Mouse (Mus musculus): Measurements from ENCODE around the gene Cfap73. TPM values are rescaled to one million over a fixed set of nuclear protein-coding genes. Genes with fewer than 3 reads are reported as not detected.

Gene Cfap73
- polyA plus RNA-seq, 1 experiment from 2014 or later, result 0.10 TPM

DNA sequence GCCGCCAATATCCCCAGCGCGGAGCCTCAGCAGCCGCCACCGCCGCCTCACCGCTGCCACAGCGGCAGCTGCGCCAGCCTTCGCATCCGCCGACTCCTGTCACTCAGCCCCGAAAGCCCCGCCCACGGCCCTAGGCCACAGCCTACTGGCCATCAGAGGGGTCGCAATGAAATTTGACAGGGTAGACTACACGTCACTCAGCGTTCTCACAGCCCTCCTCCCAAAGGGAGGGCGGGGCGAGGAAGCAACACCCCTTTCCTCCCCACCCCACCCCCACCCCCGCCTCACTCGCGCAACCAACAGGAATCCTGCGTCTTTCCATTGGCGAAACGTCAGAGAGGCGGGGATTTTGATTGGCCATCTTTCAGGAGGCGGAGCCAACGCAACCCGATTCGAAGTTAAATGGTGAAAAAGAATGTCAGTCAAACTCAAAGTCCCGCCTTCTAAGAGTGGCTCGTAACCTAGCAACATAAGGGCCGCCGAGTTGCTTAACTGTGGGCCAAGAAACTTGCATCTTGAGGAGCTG lies 45.4 kb downstream of the Cfap73 start, which contains the start of the genes Tpcn1 and Iqcd:
Tpcn1 (minus strand) TSS at position 105 of the 526 bp plus-strand sequence.
Iqcd (plus strand) TSS at position 448 of the 526 bp plus-strand sequence.
- POLR2A ChIA-PET, result interaction anchor here (0.8 to 2.9 kb wide), 11 partner anchors 9 to 55 kb away, joined by 3 to 13 read pairs (median 7); no protein-coding TSS in a partner anchor
- no peak for TF ChIP-seq CTCF (IDR thresholded peaks at IDR 0.05)
- CTCF ChIA-PET, result interaction anchor here (0.8 to 9.2 kb wide), 4 partner anchors 13 to 461 kb away, joined by 3 to 54 read pairs (median 22); no protein-coding TSS in a partner anchor
- H3K27me3 ChIP-seq, result no peaks in the 10 kb centered on the region
- ATAC-seq (peak; percentile 93), DNase-seq (ENCODE audit: low read depth, low spot score) (peak; percentile 99)
- in situ Hi-C loops (cut with MboI; ENCODE audit: low pct_unique_long_range_greater_than_20kb), result loop anchor here (5.0 kb wide), 1 partner anchor 71 kb away; no protein-coding TSS in a partner anchor

DNA sequence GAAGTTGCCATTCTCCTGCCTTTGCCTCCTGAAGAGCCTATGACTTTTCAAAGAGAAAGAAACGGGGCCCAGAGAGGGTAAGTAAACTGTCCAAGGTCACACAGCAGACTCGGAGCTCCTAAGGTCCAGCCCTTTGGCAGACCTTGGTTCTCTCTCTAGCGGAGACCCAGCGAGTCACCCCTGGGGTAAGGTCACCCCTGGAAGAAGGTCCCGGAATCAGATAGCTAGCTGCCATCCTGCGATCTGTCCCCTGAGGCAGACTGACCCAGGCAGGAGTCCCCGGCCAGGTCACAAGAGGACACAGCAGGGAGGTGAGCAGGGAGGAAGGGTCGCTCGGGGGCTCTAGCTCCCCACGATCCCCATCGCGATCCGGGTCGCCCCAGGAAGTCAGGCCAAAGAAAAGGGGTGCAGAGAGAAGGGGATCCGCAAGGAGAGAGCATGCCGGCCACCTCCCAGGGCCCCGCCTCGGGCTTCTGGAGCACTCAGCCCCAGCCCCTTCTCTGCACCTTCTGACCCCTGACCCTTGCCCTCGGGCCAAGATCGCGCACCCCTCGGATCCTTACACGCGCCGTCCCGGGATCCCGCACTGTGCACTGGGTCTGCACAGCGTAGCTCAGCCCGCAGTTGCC lies 46.0 kb downstream of the Cfap73 start:
- CTCF ChIA-PET, result interaction anchor here (0.8 to 9.2 kb wide), 5 partner anchors 17 to 460 kb away, joined by 3 to 54 read pairs (median 5); no protein-coding TSS in a partner anchor
- no peaks in the 10 kb centered on the region for H3K27me3 ChIP-seq
- in situ Hi-C loops (cut with MboI; ENCODE audit: low pct_unique_long_range_greater_than_20kb), result loop anchor here (5.0 kb wide), 1 partner anchor 71 kb away; no protein-coding TSS in a partner anchor
- POLR2A ChIA-PET, result interaction anchor here (0.7 to 2.9 kb wide), 13 partner anchors 9 to 77 kb away, joined by 3 to 13 read pairs (median 5); partner anchors contain the start of gene Slc8b1
- no peak for TF ChIP-seq CTCF (IDR thresholded peaks at IDR 0.05)
- DNase-seq (ENCODE audit: low read depth, low spot score) (no peak), ATAC-seq (no peak)

DNA sequence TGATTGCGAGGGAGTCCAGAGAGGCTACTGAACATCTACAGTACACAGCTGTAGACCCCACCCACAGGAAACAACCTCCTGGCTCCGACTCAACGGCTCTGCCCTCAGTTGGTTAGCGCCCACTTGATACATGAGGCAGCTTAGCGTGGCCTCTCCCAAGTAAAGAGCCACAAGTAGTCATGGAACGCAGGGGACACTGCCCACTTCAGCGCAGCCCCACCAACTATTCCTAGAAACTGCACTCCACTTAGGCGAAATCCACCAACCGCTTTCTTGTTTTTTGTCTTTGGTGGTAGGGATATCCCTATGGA lies 46.5 kb downstream of the Cfap73 start:
- in situ Hi-C loops (cut with MboI; ENCODE audit: low pct_unique_long_range_greater_than_20kb), result loop anchor here (5.0 kb wide), 1 partner anchor 70 kb away; no protein-coding TSS in a partner anchor
- no peak for ATAC-seq
- no peaks in the 10 kb centered on the region for H3K27me3 ChIP-seq
- no peak for DNase-seq (ENCODE audit: low read depth, low spot score)
- CTCF ChIA-PET, result interaction anchor here (1.1 to 1.9 kb wide), 3 partner anchors 18 to 24 kb away, joined by 3 to 11 read pairs (median 5); no protein-coding TSS in a partner anchor
- POLR2A ChIA-PET, result interaction anchor here (0.7 to 2.9 kb wide), 12 partner anchors 8 to 77 kb away, joined by 3 to 13 read pairs (median 6); partner anchors contain the start of gene Slc8b1
- no peak for TF ChIP-seq CTCF (IDR thresholded peaks at IDR 0.05)

DNA sequence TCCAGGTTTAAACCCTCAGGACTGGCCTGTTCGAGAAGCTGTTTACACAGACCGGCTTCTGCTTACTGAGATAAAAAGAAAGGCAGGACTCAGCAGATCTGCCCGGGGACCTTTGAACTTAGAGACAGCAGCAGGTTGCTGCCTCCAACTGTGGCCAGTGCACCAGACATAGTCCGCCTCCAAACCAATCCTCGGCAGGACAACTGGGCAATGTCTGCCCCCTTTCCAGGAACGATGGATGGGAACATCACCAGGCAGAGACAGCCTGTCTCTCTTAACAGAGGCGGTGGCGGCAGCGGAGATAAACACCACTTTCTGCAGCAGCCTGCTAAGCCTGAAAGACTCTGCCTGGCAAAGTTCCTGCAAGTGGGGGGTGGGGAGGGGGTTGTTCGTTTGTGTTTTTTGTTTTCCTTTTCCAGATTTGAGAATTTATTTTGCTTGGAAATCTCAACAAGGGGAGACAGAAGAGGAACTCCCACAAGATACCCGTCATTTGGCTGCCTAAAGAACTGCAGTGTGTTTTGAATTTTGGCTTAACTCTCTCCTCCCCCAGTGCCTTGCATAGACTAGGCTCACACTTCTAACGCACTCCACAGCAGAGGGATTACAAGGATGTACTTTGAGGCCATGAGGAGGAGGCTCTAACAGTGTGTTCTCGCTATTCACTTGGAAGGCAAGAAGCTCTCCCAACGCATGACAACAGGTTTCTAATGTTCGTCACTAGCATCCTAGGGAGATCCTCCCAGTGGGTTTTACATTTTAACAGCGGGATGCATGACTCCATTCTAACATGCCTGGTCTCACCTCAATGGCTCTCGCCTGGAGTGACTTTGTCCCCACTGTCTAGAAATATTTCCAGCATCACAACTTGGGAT lies 47.1 kb downstream of the Cfap73 start:
- no peak for TF ChIP-seq CTCF (IDR thresholded peaks at IDR 0.05)
- DNase-seq (ENCODE audit: low read depth, low spot score), result no peak
- ChIA-PET POLR2A (interaction anchor here (1.1 to 2.9 kb wide), 9 partner anchors 8 to 50 kb away, joined by 4 to 13 read pairs (median 8); no protein-coding TSS in a partner anchor), CTCF (interaction anchor here (1.1 to 1.9 kb wide), 3 partner anchors 18 to 23 kb away, joined by 3 to 11 read pairs (median 5); no protein-coding TSS in a partner anchor)
- no peaks in the 10 kb centered on the region for H3K27me3 ChIP-seq
- in situ Hi-C loops (cut with MboI; ENCODE audit: low pct_unique_long_range_greater_than_20kb), result loop anchor here (5.0 kb wide), 1 partner anchor 70 kb away; no protein-coding TSS in a partner anchor
- ATAC-seq, result no peak

DNA sequence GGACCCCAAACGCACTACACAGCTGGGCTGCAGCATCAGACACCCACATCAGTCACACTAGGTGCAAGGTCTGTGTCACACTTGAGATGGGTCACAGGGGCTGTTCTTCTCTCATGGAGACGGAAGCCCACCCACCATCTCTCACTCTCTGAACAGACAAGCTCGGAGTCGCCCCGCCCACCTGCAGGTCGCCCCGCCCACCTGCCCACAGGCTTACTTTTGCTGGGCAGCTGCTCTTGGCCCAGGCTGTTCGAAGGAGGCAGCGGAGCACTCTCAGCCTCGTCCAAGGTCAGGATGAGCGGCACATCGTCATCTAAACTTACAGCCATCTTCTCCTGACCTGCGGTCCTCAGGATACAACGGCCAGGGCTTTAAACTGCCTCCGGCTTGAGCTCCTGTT lies 49.1 kb downstream of the Cfap73 start:
- in situ Hi-C loops (cut with MboI; ENCODE audit: low pct_unique_long_range_greater_than_20kb), result loop anchor here (5.0 kb wide), 1 partner anchor 68 kb away; no protein-coding TSS in a partner anchor
- H3K27me3 ChIP-seq, result no peaks in the 10 kb centered on the region
- no peak for ATAC-seq
- no peak for TF ChIP-seq CTCF (IDR thresholded peaks at IDR 0.05)
- CTCF ChIA-PET, result interaction anchor here (0.9 to 1.7 kb wide), 2 partner anchors 19 to 70 kb away, joined by 3 to 4 read pairs; no protein-coding TSS in a partner anchor
- POLR2A ChIA-PET, result interaction anchor here (1.0 to 1.7 kb wide), 3 partner anchors 18 to 24 kb away, joined by 3 to 5 read pairs (median 4); no protein-coding TSS in a partner anchor
- DNase-seq (ENCODE audit: low read depth, low spot score), result no peak

DNA sequence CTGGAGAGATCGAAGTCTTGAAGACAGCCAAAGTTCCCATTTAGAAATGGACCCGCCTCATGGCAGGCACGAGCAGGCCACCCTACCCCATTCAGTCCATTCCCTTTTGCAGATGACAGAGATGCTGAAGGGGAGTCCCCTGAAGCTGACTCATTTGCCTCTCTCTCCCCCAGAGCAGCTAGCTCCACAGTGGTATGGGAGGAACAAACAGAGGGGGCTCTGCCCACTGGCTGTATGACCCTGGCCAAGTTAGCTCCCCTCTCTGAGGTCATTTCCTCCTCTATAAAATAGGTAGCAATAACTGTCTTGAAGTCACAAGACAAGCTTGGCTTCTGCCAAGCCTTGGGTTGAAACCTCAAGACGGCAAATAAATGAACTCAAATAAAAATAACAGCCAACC lies 50.5 kb downstream of the Cfap73 start:
- ChIA-PET CTCF (interaction anchor here (0.9 to 1.7 kb wide), 4 partner anchors 9 to 23 kb away, joined by 3 to 5 read pairs (median 4); no protein-coding TSS in a partner anchor), POLR2A (interaction anchor here (1.7 kb wide), 1 partner anchor 23 kb away, joined by 5 read pairs; no protein-coding TSS in a partner anchor)
- in situ Hi-C loops (cut with MboI; ENCODE audit: low pct_unique_long_range_greater_than_20kb), result no loop called here
- DNase-seq (ENCODE audit: low read depth, low spot score) (no peak), ATAC-seq (no peak)
- TF ChIP-seq CTCF (IDR thresholded peaks at IDR 0.05), result no peak
- H3K27me3 ChIP-seq, result no peaks in the 10 kb centered on the region

DNA sequence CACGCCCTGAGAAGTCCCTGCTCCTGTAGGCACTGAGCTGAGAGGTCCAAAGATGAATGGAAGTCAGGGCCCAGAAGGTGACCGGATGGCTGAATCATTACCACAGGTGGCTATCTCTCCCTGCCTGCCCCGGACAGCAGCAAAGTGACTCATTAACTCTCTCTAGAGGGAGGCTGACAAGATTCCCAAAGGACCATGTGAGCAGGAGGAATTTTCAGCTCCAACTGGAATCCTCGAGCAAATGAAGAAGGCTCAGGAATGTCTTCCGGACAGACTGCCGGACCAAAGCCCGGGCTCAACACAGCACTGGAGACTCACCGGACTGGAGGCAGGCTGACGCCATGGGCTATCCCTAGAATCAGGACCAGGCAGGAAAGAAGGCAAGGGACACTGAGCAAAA lies 52.0 kb downstream of the Cfap73 start:
- ATAC-seq (peak; percentile 38), DNase-seq (ENCODE audit: low read depth, low spot score) (peak; percentile 92)
- no peaks in the 10 kb centered on the region for H3K27me3 ChIP-seq
- in situ Hi-C loops (cut with MboI; ENCODE audit: low pct_unique_long_range_greater_than_20kb), result no loop called here
- CTCF ChIA-PET, result interaction anchor here (1.0 to 5.3 kb wide), 3 partner anchors 14 to 38 kb away, joined by 3 to 51 read pairs (median 3); no protein-coding TSS in a partner anchor
- POLR2A ChIA-PET, result no interaction called here
- no peak for TF ChIP-seq CTCF (IDR thresholded peaks at IDR 0.05)

DNA sequence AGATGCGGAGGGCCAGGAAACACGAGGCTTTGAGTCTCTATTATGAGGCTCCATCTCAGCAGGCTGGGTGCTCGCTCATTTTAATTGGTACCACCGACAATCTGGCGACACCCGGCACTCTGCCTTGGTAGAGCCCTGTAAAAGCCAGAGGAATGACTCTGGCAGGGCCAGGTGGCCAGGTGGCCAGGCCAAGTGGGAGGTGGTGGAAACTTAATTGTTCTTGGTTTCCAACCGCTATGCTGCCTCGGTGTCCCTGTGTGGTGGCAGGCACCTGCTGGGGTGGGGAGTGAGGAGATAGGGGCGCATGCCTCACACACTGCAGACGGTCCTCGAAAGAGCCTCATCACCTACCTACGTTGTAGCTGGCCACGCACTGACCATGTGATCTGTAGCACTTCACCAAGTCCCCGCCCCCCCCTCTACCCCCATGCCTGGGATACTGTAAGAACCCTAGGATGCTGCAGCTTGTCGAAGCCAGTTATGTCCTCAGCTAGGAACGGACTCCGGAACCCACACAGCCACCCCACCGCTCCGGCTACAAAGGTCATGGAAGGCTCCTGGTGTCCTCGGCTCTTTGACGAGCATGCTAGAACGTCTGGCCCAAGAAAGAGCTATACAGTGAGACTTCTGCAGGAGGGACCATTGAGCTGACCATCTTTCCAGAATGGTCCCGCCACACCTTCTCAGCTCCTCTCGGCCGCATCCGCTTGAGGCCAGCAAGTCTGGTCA lies 54.0 kb downstream of the Cfap73 start:
- ChIA-PET POLR2A (interaction anchor here (0.9 to 2.8 kb wide), 7 partner anchors 8 to 68 kb away, joined by 3 to 31 read pairs (median 6); partner anchors contain the start of genes Iqcd and Tpcn1), CTCF (interaction anchor here (1.9 to 5.3 kb wide), 3 partner anchors 12 to 25 kb away, joined by 5 to 51 read pairs (median 10); no protein-coding TSS in a partner anchor)
- in situ Hi-C loops (cut with MboI; ENCODE audit: low pct_unique_long_range_greater_than_20kb), result no loop called here
- ATAC-seq (no peak), DNase-seq (ENCODE audit: low read depth, low spot score) (no peak)
- H3K27me3 ChIP-seq, result no peaks in the 10 kb centered on the region
- TF ChIP-seq CTCF (IDR thresholded peaks at IDR 0.05), result no peak

Measured in Patski (cell line).